Comparison of ENCODE assay signal across 17 mouse cellular contexts in genomic region chr1:97943402-97943801, GRCm38 (mm10).
DNase-seq lines count a peak whose midpoint lies in the region; ATAC-seq lines count a peak whose summit lies in the region.
"Had no signal": no experiment of that assay in that cellular context is flagged by ENCODE, and none has a peak within 500 bp of the region (broad histone marks: within the 10 kb centered on the region; RNA-seq: fewer than 3 reads in every experiment).

No protein-coding gene starts in this region.

- no peaks in the 10 kb centered on the region for H3K4me1 ChIP-seq in kidney, embryonic 14.5 days (ENCODE audit: control insufficient read depth, insufficient read depth, low read length)
- H3K4me1 ChIP-seq in kidney, embryonic 15.5 days = no peaks in the 10 kb centered on the region
- H3K4me1 ChIP-seq in limb, embryonic 13.5 days = peaks cover 14% of the 10 kb centered on the region
- H3K4me1 ChIP-seq: liver, embryonic 15.5 days had no signal

- H3K27me3 ChIP-seq in kidney, embryonic 14.5 days (ENCODE audit: control insufficient read depth, insufficient read depth, low read length) = no peaks in the 10 kb centered on the region
- H3K27me3 ChIP-seq in kidney, embryonic 15.5 days = no peaks in the 10 kb centered on the region
- H3K27me3 ChIP-seq in limb, embryonic 13.5 days = no peaks in the 10 kb centered on the region
- H3K27me3 ChIP-seq: liver, embryonic 15.5 days; stomach, embryonic 15.5 days had no signal

- no peak overlapping the region for H3K4me2 ChIP-seq in kidney, embryonic 14.5 days (replicated peaks; ENCODE audit: low read depth, low read length)
- no peak overlapping the region for H3K4me2 ChIP-seq in kidney, embryonic 15.5 days
- H3K4me2 ChIP-seq in limb, embryonic 13.5 days (replicated peaks) = no peak overlapping the region
- H3K4me2 ChIP-seq: heart, embryonic 11.5 days; liver, embryonic 15.5 days; stomach, embryonic 15.5 days had no signal

- no peaks in the 10 kb centered on the region for H3K9me3 ChIP-seq in kidney, embryonic 14.5 days (ENCODE audit: control insufficient read depth, low read length)
- H3K9me3 ChIP-seq in kidney, embryonic 15.5 days (replicated peaks) = no peaks in the 10 kb centered on the region
- H3K9me3 ChIP-seq in limb, embryonic 13.5 days = no peaks in the 10 kb centered on the region
- H3K9me3 ChIP-seq: liver, embryonic 15.5 days; stomach, embryonic 15.5 days had no signal

- H3K27ac ChIP-seq in kidney, embryonic 14.5 days (ENCODE audit: low read depth, low read length) = no peak overlapping the region
- no peak overlapping the region for H3K27ac ChIP-seq in kidney, embryonic 15.5 days
- H3K27ac ChIP-seq in limb, embryonic 13.5 days = no peak overlapping the region
- H3K27ac ChIP-seq: liver, embryonic 15.5 days; stomach, embryonic 15.5 days had no signal

- H3K9ac ChIP-seq in kidney, embryonic 14.5 days (ENCODE audit: low read depth, low read length) = no peak overlapping the region
- no peak overlapping the region for H3K9ac ChIP-seq in kidney, embryonic 15.5 days
- H3K9ac ChIP-seq in limb, embryonic 13.5 days = no peak overlapping the region
- H3K9ac ChIP-seq: liver, embryonic 15.5 days; stomach, embryonic 15.5 days had no signal

- WGBS in kidney, embryonic 14.5 days = 69% methylated on average over 4 of the region's 4 CpGs
- WGBS in kidney, embryonic 15.5 days = 70% methylated on average over 4 of the region's 4 CpGs
- WGBS in limb, embryonic 13.5 days = 38% methylated on average over 4 of the region's 4 CpGs

- no peaks in the 10 kb centered on the region for H3K36me3 ChIP-seq in kidney, embryonic 14.5 days (ENCODE audit: control insufficient read depth, insufficient read depth, low read length)
- H3K36me3 ChIP-seq in kidney, embryonic 15.5 days = no peaks in the 10 kb centered on the region
- H3K36me3 ChIP-seq in limb, embryonic 13.5 days = no peaks in the 10 kb centered on the region
- H3K36me3 ChIP-seq: liver, embryonic 15.5 days; stomach, embryonic 15.5 days had no signal

- ATAC-seq in frontal cortex, adult (ENCODE audit: low TSS enrichment) = peak; percentile 83
- no peak for ATAC-seq in kidney, embryonic 14.5 days (ENCODE audit: low FRiP score, low TSS enrichment)
- 0 out of 2 replicates have a peak, but pooled peaks have one; percentile 66 for ATAC-seq in kidney, embryonic 15.5 days (replicated peaks; ENCODE audit: low FRiP score)
- ATAC-seq in limb, embryonic 13.5 days (ENCODE audit: low FRiP score, low read depth) = peak; percentile 66; the same call in 1 of the 2 replicates
- ATAC-seq: lung, postnatal 0 days had no signal

- no peak overlapping the region for H3K4me3 ChIP-seq in kidney, embryonic 14.5 days (ENCODE audit: low read length)
- no peak overlapping the region for H3K4me3 ChIP-seq in kidney, embryonic 15.5 days (replicated peaks)
- H3K4me3 ChIP-seq in limb, embryonic 13.5 days = no peak overlapping the region
- H3K4me3 ChIP-seq: liver, embryonic 15.5 days; stomach, embryonic 15.5 days had no signal

- no peak for DNase-seq in frontal cortex, postnatal 25 days (ENCODE audit: low spot score in 2 of 2)
- DNase-seq in kidney, adult 11 months = peak; percentile 49
- no peak for DNase-seq in testis, postnatal 14 days (ENCODE audit: low spot score)
- DNase-seq in cerebellum, postnatal 25 days = no peak
- DNase-seq: adrenal gland, adult 2 months; cerebellum, postnatal 10 days; heart, postnatal 4 days; midbrain, embryonic 14.5 days; spleen, adult 18-20 months had no signal
